ENCODE assay signal across 12 mouse cellular contexts in the genomic region with DNA sequence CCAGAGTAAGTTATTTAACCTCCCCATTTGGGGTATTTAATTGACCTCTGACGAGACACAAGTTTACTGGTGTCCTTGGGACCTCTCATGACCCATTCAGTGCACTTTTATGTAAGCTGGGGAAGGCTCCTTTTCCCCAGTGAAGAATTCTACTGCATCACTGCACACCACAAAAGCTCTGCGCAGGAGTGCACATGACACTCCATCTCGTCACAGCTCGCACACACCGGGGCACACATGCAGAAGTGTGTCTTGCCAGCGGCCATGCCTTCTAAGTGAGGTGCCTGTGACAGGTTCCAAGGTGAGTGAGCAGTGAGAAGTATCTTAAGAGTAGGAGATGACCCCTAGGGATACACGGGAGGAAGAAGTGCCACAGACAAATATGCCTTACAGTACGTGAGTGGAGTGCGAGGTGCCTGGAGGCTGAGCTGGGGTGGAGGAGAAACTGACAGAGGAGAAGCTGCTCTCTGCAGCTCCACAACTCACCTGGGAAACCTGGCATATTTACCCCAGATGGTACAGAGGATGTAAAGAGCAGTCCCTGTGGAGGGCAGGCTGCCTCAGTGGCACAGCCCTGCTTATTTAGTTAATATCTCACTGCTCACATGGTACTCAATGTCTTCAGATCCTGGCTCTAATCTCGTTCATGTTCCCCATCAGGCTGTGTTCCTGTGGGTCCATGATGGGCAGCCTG. TPM values are rescaled to one million over a fixed set of nuclear protein-coding genes. Genes with fewer than 3 reads are reported as not detected.
DNase-seq lines count a peak whose midpoint lies in the region; ATAC-seq and TF ChIP-seq lines count a peak whose summit lies in the region.
"Had no signal": no experiment of that assay in that cellular context is flagged by ENCODE, and none has a peak within 500 bp of the region (broad histone marks: within the 10 kb centered on the region; RNA-seq: fewer than 3 reads in every experiment).

No protein-coding gene starts in this region.

- no peak for TF ChIP-seq POLR2A in kidney, adult 2 months (IDR thresholded peaks at IDR 0.05; ENCODE audit: low read depth, low read length)

- no peak overlapping the region for H3K4me3 ChIP-seq in kidney, adult 2 months (ENCODE audit: insufficient read depth, low read depth, low read length)
- H3K4me3 ChIP-seq in forebrain, embryonic 14.5 days (ENCODE audit: low read depth, low read length) = no peak overlapping the region
- H3K4me3 ChIP-seq in limb, embryonic 12.5 days (replicated peaks) = no peak overlapping the region
- no peak overlapping the region for H3K4me3 ChIP-seq in neural tube, embryonic 15.5 days (replicated peaks)
- H3K4me3 ChIP-seq: megakaryocyte, embryonic 14.5 days had no signal

- H3K4me2 ChIP-seq in forebrain, embryonic 14.5 days (ENCODE audit: low read length) = peak overlapping the region; percentile 32; the same call in 1 of the 2 replicates
- peak overlapping the region; percentile 52 for H3K4me2 ChIP-seq in limb, embryonic 12.5 days
- H3K4me2 ChIP-seq in neural tube, embryonic 15.5 days = peak overlapping the region; percentile 39; the same call in 1 of the 2 replicates

- TF ChIP-seq CTCF in kidney, adult 2 months (conservative IDR thresholded peaks at IDR 0.05; ENCODE audit: insufficient read depth, insufficient read length, low read depth, low read length) = no peak

- no peak overlapping the region for H3K27ac ChIP-seq in kidney, adult 2 months (ENCODE audit: insufficient read depth, low read depth, low read length)
- H3K27ac ChIP-seq in forebrain, embryonic 14.5 days (ENCODE audit: low read depth, low read length) = peak overlapping the region; percentile 71
- peak overlapping the region; percentile 37; the same call in 1 of the 2 replicates for H3K27ac ChIP-seq in limb, embryonic 12.5 days
- peak overlapping the region; percentile 30; the same call in 1 of the 2 replicates for H3K27ac ChIP-seq in neural tube, embryonic 15.5 days (replicated peaks)
- H3K27ac ChIP-seq: heart, embryonic 10.5 days; liver, embryonic 14.5 days had no signal

- H3K9ac ChIP-seq in forebrain, embryonic 14.5 days (ENCODE audit: low read length) = peak overlapping the region; percentile 26; the same call in 1 of the 2 replicates
- no peak overlapping the region for H3K9ac ChIP-seq in limb, embryonic 12.5 days (replicated peaks)
- no peak overlapping the region for H3K9ac ChIP-seq in neural tube, embryonic 15.5 days (replicated peaks)
- H3K9ac ChIP-seq: liver, embryonic 14.5 days had no signal

- peak; percentile 10; the same call in 1 of the 2 replicates for ATAC-seq in forebrain, embryonic 14.5 days
- ATAC-seq in limb, embryonic 12.5 days (ENCODE audit: insufficient number of reproducible peaks, insufficient read depth, low FRiP score, low TSS enrichment, low read depth) = 0 out of 2 replicates have a peak, but pooled peaks have one; percentile 9
- peak; percentile 28; the same call in 1 of the 2 replicates for ATAC-seq in neural tube, embryonic 15.5 days (ENCODE audit: low FRiP score)
- ATAC-seq in monocyte, adult 5-6 weeks (replicated peaks; ENCODE audit: insufficient number of reproducible peaks, low FRiP score, low TSS enrichment, poor library complexity, severe bottlenecking) = no peak

- WGBS in kidney, adult 2 months = 46% methylated on average over 10 of the region's 10 CpGs
- 37% methylated on average over 10 of the region's 10 CpGs for WGBS in forebrain, embryonic 14.5 days
- WGBS in limb, embryonic 12.5 days = 60% methylated on average over 10 of the region's 10 CpGs
- WGBS in neural tube, embryonic 15.5 days = 39% methylated on average over 10 of the region's 10 CpGs

- peak; percentile 10 to 31 for DNase-seq in kidney, postnatal 4 days
- no peak for DNase-seq in kidney, adult 2 months
- DNase-seq in forebrain, embryonic 14.5 days (ENCODE audit: low spot score) = no peak
- no peak for DNase-seq in urinary bladder, postnatal 36 days (ENCODE audit: low spot score in 2 of 2)
- DNase-seq in right cerebral cortex, postnatal 25 days = no peak
- DNase-seq: adrenal gland, postnatal 25 days had no signal

- no peaks in the 10 kb centered on the region for H3K36me3 ChIP-seq in kidney, adult 2 months (ENCODE audit: control insufficient read depth, insufficient read depth, low read length)
- H3K36me3 ChIP-seq in forebrain, embryonic 14.5 days (ENCODE audit: control insufficient read depth, insufficient read depth, low read length) = no peaks in the 10 kb centered on the region
- H3K36me3 ChIP-seq in limb, embryonic 12.5 days = no peaks in the 10 kb centered on the region
- no peaks in the 10 kb centered on the region for H3K36me3 ChIP-seq in neural tube, embryonic 15.5 days
- H3K36me3 ChIP-seq: heart, embryonic 10.5 days had no signal

- H3K4me1 ChIP-seq in kidney, adult 2 months (ENCODE audit: control insufficient read depth, insufficient read depth, low read length) = no peaks in the 10 kb centered on the region
- H3K4me1 ChIP-seq in forebrain, embryonic 14.5 days (ENCODE audit: control insufficient read depth, insufficient read depth, low read length) = peaks cover 46% of the 10 kb centered on the region
- H3K4me1 ChIP-seq in limb, embryonic 12.5 days (replicated peaks) = peaks cover 44% of the 10 kb centered on the region
- peaks cover 50% of the 10 kb centered on the region for H3K4me1 ChIP-seq in neural tube, embryonic 15.5 days
- H3K4me1 ChIP-seq: megakaryocyte, embryonic 14.5 days had no signal

- H3K27me3 ChIP-seq in kidney, adult 2 months (replicated peaks; ENCODE audit: control insufficient read depth, insufficient read depth, low read length) = no peaks in the 10 kb centered on the region
- H3K27me3 ChIP-seq in forebrain, embryonic 14.5 days (replicated peaks; ENCODE audit: control insufficient read depth, insufficient read depth, low read length) = no peaks in the 10 kb centered on the region
- 0 out of 2 replicates have a peak, but pooled peaks cover 2% of the 10 kb centered on the region for H3K27me3 ChIP-seq in limb, embryonic 12.5 days
- H3K27me3 ChIP-seq in neural tube, embryonic 15.5 days (replicated peaks) = no peaks in the 10 kb centered on the region

- H3K9me3 ChIP-seq in forebrain, embryonic 14.5 days (replicated peaks; ENCODE audit: control insufficient read depth, low read length) = no peaks in the 10 kb centered on the region
- H3K9me3 ChIP-seq in limb, embryonic 12.5 days = no peaks in the 10 kb centered on the region
- H3K9me3 ChIP-seq in neural tube, embryonic 15.5 days (replicated peaks) = no peaks in the 10 kb centered on the region
- H3K9me3 ChIP-seq: heart, embryonic 10.5 days; megakaryocyte, embryonic 14.5 days had no signal

RNA-seq across cellular contexts. Expression of a gene that starts 58.3 kb away (rescaled TPM):
- 3.2 and 3.7 TPM in 2 replicates for polyA plus RNA-seq in kidney, adult 2 months (2012; rRNA removed)
- 53.6 and 68.2 TPM in 2 replicates for polyA plus RNA-seq in forebrain, embryonic 14.5 days (2014; fragmentation: Nextera tagmentation; extraction: Ambion mirVana)
- polyA plus RNA-seq in limb, embryonic 12.5 days (2016; fragmentation: Nextera tagmentation; extraction: Ambion mirVana) = 5.7 and 5.9 TPM in 2 replicates
- 61.8 and 73.4 TPM in 2 replicates for polyA plus RNA-seq in neural tube, embryonic 15.5 days (2015; fragmentation: Nextera tagmentation; extraction: Ambion mirVana)
- 0.43 to 3.5 TPM (median 1.6 TPM) in 3 replicates for total RNA-seq in monocyte, adult 5-6 weeks (2017)

Comparison
In these comparisons a context has a peak if more than half of its experiments do, and no peak if none do; other contexts are left out.
1. DNase-seq: peak in kidney, postnatal 4 days (2 of 2); none in kidney, adult 2 months (single experiment), forebrain, embryonic 14.5 days (single experiment), urinary bladder, postnatal 36 days (0 of 2) and right cerebral cortex, postnatal 25 days (single experiment).
2. Peak in every context shown above with its lines, with median percentiles within 50 percentile points of each other: H3K4me2 ChIP-seq.